Mouse (Mus musculus) frontal cortex, adult (tissue): ENCODE results near the gene Fbxw11.
"Not testable (repeated sequence)": the region's sequence is repeated elsewhere in the genome, so short reads cannot be mapped to it uniquely, and the experiment has no call there.

Experiments used
- ATAC-seq: cut with Nextera tagmentation; 2 replicates; pipeline ENCODE4 v1.9.2; 2017; ENCODE audit warnings: mild to moderate bottlenecking, moderate library complexity, mixed read lengths; ENCODE audit not compliant: low TSS enrichment

The Fbxw11 gene

DNA sequence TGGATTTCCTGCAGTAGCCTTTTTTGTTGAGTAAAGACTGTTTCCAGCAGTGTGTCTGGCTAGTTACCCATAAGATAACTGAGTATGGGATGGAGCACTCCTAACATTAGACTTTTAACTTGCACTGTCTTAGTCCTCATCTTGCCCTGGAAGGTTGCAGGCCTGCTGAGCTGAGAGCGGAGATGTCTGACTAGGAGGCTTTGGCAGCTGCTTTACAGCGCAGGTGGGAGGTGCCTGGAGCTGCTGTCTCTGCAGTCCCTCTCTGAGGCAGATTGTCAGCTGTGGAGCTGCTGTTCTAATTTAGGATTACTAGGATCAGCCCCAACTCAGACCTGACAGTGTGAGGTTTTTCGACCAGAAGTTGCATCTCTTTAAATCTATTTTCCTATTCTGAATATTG lies 34.3 kb downstream of the Fbxw11 start:
- ATAC-seq, result peak; percentile 96

DNA sequence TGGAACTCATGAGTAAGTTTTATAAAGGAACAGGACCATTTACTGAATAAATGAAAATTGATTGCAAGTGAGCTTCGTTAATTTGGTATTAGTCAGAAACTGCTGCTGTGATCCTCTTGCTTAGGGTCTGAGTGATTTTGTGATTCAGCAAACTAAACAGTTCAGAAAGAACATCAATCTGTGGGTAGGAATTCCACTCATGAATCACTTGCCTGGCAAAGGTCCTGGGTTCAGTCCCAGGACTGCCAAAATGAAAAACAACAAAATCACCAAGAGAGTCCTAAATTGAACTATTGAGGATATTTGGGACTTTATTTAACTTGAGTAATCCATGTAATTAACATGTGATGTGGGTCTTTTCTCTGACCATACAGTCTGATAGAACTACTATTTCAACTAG lies 35.3 kb downstream of the Fbxw11 start:
- ATAC-seq, result no peak

DNA sequence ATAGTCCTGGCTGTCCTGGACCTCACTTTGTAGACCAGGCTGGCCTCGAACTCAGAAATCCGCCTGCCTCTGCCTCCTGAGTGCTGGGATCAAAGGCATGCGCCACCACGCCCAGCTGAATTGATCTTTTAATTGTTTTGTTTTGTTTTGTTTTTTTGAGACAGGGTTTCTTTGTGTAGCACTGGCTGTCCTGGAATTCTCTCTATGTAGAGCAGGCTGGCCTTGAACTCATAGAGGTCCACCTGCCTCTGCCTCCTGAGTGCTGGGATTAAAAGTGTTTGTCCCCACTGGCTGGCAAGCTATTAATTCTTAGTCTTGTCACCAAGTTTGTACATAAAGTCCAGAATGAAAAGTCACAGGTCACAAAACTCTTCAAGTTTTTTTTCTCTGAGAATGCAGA lies 36.6 kb downstream of the Fbxw11 start:
- ATAC-seq, result not testable (repeated sequence)

DNA sequence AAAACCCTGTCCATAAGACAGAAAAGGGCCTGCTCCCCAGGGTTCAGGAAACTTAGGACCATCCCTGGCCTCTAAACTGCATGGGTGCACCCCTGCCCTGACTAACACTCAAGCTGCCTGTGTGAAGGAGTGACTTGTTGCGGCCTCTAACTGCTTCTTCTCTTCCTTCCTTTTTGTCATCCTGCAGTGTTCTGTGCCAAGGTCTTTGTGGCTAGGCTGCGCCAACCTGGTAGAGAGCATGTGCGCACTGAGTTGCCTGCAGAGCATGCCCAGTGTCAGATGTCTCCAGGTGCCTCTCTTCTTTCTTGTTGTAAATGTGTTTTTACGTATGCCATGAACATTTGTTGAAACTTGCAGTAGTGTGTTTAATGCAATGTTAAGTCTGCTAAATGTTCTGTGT lies 37.5 kb downstream of the Fbxw11 start:
- no peak for ATAC-seq

DNA sequence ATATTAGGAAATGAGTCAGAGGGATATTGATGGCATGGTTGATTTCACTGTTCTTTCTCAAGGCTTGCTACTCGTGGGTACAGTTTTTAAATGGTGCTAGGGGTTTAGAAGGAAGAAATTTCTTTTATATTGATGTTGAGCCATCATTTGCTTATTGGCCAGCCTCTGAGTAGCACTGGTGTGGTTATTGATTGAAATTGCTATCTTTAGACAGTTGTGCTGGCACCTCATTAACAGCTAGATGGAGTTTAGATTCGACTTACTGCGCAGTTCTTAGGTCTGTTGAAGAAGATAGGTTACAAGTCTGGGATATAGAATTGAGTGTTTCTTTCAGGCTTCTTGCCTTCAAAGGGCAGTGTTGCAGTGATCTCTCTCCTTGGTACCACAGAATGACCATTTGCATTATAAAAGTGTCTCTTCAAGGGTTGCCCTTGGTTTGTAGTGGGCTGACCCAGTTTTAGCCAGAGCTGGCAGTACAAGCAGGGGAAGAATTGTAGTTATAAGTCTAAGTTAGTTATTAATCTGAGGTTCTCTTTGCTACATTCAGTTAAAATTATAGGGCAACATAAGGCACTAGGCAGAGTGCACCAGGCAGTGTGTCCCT lies 38.8 kb downstream of the Fbxw11 start:
- no peak for ATAC-seq

DNA sequence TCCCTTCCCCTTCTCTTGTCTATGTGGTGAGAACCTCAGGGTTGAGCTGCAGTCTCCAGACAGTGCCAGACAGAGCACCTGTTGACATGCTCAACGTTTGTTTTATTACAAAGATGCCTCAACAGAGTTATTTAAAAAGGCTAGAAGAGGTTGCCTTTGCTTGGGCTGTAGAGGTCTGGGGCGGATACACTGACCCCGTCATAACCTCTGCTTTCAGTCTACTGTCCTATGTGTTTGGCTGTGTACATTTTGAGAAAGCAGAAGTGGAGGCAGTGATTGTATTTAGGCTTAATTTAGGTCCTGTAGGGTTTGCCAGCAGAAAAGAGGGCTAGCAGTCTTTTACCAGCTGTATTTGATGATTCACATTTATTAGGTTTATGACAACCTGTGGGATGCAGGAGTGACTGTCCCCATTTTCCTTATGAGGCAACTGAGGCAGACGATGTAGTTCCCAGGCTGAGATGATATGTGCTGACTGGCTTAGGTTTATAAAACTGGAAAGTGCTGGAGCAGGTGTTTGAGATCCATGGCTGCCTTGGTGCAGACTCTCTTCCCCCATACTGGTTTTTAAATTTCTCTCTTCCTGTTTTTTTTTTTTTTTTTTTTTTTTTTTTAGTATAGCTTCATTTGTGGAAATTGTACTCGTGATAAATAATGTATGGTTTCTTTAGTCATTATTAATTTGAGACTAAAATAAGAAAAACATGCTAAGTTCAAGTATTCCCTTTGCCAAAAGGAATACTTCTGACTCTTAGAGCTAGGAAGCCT lies 40.0 kb downstream of the Fbxw11 start:
- ATAC-seq, result no peak

DNA sequence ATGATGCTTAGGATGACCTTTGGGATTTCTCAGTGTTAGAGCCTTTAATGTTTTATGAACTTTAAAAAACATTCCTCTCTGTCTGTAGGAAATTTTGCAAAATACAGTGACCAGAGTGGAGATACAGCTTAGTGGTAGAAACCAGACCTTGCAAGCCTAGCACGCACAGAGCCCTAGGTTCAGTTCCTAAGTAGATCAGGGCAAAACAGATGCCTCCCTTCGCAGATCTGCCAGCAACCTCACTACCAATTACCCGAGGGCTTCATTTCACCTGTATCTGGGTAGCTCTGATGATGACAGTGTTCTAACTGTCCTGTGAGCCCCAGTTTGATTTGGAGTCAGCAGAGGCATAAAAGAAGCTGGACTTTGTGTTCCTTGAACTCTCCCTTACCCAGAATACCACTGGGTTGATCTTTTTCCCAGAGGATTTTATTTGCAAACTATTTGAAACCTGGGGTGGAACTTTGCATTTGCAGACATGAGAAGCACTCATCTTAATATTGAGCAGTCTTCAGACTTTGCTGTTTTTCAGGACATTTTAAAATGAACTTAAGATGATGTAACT lies 42.2 kb downstream of the Fbxw11 start:
- no peak; the same call in 1 of the 2 replicates for ATAC-seq

DNA sequence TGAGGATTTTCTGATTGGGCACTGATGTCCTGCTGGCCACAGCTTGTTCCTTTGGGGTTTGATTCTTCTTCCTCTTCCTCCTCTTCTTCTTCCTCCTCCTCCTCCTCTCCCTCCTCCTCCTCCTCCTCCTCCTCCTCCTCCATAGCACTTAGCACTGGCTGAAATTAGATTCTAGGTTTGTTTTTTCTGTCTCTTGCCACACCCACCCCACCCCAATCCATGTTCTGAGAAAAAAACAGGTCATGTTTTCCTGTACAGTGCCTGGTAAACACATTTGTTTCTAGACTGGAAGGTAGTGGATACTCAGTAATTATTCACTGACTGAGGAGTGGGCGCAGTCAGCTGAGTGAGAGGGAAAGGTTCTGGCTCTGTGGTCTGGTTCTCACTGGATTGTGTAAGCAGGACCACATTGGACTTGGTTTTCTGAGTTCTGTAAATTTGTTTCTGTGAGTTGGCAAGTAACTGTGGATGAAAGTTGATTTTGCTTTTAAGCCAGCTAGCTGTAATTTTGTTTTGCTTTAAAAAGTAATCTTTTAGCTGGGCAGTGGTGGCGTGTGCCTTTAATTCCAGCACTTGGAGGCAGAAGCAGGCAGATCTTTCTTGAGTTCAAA lies 45.8 kb downstream of the Fbxw11 start:
- ATAC-seq, result no peak

DNA sequence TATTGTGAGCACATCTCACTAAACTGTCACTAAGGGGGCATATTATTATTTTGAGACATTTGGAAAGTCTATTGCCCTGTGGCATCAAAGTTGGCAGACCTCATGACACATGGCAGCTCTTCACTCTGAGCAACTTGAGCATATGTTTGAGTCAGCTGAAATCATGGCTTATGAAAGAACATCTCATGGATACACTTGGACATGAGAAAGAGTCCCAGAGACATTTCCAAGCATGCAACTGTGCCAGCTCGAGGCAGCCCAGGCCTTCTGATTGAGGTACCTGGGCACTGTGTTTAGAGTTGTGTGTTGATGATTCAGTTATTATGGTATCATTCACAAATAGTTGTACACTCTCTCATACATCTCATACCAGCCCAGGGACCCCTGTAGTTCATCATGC lies 47.0 kb downstream of the Fbxw11 start:
- ATAC-seq, result no peak

DNA sequence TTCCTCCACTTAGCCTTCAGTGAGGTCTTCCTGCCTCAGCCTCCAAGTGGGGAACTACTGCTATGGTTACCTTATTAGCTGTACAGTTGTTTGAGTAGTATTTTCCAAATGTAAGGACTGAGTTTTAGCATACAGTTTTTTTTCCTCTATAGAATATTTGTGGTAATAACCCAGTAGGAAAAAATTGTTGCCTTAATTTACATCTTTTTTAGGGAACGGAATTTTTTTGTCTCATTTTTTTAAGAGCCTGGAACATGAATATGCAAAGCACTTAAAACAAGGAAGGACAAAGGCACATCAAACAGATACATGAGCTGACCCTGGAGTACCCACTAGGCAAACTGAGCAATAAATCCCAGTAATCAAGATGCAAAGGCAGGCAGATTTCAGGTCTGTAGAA lies 50.3 kb downstream of the Fbxw11 start:
- ATAC-seq, result no peak

DNA sequence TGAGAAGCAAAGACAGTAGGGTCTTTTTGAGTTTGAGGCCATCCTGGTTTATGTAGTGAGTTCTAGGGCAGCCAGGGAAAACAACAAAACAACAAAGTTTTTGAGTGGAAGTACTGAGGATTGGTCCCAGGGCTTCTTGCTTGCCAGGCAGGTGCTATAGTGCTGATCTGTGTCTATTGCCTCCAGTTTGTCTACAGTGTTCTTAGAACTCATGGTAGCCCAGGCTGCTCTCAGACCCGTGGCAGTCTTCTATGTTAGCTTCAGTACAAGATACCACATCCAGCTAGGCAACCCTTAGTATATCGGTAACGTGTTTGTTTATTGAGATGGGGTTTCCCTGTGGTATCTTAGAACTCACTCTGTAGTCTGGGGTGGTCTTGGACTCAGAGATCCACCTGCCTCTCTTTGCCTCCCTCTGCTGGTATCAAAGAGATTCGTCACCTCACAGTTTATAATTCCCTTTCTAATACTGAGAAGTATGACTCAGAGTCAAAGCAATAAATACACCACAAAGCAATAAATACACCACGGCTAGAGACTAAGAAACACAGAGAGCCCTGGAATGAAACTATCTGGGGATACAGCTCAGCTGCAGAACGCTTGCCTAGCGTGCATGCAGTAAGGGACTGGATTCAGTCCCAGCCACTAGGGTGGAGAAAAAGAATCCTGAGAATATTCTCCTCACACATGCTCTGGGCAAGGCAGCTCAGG lies 51.1 kb downstream of the Fbxw11 start:
- peak; percentile 87 for ATAC-seq

DNA sequence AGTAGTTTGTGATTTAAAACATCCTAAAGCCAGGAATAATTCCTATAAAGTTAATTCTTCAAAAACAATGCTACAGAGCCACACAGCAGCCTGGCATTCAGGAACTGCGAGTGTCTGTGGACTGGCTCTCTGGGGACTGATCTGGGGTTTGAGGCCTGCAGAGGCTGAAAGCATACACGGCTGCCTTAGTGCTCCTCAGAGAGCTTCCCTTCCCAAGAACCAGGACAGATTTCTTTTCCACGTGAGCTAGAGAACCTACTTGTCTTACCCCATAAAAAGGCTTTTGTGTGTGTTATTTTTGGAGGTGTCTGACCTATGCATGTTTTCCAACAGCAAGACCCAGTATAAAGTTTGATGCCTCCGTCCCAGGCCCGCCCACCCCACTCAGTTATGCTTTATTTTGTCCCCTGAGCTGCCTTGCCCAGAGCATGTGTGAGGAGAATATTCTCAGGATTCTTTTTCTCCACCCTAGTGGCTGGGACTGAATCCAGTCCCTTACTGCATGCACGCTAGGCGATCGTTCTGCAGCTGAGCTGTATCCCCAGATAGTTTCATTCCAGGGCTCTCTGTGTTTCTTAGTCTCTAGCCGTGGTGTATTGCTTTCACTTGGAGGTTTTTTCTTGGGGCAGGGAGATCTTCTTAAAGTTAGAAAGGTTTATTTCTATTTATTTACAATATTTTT lies 51.9 kb downstream of the Fbxw11 start:
- peak; percentile 92 for ATAC-seq

DNA sequence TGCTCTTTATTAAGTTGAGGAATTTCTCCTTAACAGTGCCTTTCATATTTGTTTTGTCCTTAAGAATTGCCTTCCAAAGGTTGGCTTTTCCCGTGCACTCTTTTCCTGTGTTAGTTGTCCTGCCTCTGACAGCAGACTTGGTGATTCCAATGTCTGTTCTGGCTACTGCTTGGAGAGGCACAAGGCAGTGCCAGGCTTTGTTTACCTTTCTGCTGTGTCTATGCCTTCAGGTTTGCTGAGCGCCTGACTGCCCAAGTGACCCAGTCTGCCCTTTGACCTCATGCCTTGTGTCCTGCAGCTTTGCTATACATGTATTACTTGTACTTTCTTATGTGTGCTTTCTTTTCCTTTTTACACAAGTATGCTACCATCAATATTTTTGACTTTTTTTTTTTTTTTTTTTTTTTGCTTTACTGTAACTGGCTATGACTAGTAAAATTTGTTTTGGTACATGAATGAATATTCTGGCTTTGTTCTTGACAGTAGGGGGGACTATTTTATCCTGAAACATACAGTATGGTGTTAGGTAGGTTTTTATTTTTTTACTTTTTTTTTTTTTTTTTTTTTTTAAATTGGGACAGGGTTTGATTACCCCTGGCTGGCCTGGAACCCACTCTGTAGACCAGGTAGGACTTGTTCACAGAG lies 54.0 kb downstream of the Fbxw11 start:
- ATAC-seq, result no peak

DNA sequence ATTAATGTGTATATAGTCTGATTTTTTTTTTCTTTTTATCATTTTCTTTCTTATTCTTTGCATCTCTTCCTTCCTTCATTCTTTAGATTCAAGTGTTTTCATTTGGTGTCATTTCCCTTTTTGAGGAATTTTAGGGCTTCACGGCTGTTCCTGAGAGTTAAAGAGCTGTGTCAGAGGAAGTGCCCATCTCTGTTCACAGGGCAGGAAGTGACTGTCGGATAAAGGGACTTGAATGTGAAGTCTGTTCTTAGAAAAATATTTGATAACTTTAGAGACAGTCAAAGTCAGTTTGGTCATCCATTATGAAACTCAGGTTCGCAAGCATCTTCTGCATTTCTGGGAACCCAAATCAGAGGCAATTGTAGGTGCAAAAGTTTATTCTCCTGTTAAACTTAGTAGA lies 55.2 kb downstream of the Fbxw11 start:
- no peak for ATAC-seq

DNA sequence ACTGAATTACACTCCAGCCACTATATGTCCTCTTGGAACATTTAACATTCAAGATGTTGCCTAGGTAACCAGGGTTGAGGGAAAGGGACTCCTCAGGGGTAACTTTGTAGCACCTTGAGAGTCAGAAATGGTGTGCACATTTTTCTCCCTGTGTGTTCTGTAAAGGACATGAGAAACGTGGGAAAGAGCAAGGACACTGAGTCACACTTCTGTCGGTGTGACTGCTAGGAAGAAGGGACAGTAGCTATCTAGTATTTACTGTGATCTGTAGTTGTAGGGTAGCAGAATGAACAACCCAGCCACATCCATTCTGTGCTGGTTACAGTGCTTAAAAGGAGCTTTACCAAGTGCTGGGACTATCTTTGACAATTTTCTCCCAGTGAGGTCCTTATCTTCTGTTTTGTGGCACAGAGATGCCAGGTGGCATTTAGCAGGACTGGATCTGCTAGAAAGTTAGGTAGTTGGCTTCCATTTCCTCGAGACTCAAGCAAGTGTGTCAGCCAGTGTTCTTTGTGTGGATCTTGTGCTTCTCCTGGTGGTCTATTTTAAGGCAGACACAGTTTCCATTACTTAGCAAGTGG lies 57.5 kb downstream of the Fbxw11 start:
- ATAC-seq, result peak; percentile 32

DNA sequence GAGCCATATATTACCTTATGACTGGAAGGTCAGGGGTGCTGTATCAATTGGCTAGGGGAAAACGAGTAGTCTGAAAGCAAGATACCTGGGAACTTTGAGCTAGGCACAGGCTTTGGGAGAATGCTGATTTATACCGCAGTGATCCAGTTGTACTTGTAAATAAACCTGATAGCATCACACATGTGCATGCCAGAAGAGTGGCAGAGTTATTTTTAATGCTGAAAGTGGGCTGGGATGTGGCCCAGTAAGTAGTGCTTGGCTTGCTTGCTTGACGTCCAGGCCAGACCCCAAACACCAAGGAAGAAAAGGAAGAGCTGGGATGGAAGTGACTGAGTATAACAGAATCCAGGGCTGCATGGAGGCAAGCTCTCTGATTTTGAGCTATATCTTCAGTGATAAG lies 59.0 kb downstream of the Fbxw11 start:
- ATAC-seq, result no peak

DNA sequence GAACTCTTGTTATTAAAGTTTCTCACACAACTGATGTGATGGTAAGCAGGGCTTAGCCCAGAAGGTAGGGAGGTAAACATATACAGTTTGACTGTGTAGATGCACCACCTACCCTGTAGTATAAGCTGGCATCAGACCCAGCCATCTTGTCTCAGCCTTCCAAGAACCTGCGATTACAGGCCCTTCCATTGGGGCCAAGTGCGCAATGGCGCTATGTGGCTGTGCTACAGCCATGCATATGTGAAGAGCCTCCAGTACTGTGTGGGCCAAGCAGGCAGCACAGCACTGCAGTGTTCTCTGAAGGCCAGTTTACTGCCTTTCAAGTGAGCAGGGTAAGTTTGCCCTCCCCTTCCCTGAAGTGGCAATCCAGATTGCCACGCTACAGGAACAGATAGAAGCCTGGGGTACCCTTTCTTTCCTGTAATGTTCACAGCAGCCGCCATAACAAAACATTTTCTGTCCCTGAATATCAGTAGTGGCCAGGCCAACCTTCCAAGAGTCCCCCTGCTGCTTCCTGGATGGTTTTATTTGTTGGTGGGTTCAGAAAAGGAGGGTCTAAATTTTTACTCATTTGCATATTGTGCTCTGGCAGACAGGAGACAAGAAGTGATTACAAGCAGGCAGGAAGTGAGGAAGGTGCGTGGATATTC lies 61.8 kb downstream of the Fbxw11 start:
- no peak for ATAC-seq

DNA sequence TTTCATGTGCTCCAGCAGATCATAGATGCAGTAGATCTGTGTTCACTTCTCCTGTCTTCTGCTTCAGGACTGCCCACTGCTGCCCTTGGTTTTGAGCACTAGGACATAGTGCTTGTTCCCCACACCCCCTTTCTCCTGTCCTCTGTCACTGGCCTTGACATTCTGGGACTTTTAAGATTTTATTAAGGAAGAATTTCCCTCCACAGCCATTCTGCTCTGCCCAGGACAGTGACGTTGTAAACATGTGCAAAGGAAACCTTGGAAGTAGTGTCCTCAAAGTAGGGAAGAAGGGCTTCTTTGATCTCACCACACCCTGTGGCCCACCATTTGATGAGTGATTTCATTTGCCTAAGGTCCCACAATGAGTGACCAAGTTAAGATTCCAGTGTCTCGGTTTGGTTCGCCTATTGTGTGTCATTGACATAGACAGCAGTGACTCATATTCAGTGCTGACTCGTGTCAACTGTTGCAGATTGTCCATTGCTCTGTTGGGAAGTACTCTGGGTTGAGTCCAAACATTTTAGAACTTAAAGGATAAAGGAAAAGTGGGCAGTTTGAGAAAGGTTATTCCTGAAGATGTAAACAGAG lies 64.0 kb downstream of the Fbxw11 start:
- no peak for ATAC-seq

DNA sequence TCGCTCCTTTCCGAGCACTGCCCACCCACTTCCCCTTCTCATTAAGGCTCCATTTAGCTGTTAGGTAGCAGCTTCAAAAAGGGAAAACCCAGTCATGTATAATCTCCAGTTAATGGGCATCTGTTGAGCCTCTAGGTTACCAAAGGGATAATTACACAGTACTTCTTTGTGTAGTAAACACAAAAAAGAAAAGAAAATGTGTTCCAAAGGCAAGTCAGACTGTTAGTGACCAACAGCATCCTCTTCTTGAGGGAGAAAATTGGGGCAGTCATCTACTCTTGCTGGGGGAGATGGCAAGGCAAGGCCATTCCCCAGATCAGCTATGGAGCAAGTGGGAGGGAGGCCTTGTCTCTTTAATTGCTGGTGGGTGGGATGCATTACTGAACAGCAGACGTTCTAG lies 65.0 kb downstream of the Fbxw11 start:
- no peak for ATAC-seq
